Mouse (Mus musculus) layer of hippocampus, postnatal 10 days (tissue): ENCODE data around the gene Traf3. TPM values are rescaled to one million over a fixed set of nuclear protein-coding genes. Genes with fewer than 3 reads are reported as not detected.

ENCODE experiments used
- DNase-seq, 2 experiments: peaks; one replicate each; pipeline ENCODE4 v3.0.0; 2021; ENCODE audit warnings: low spot score in 2 of 2
- total RNA-seq, 2 experiments: library from RNA; stranded (reverse); gene quantifications; 2 replicates each; pipeline ENCODE4 v1.2.3; 2021

The Traf3 gene
- total RNA-seq, 2 experiments from 2014 or later = 94.1 to 99.9 TPM

- no peak for DNase-seq
These were observed 140.7 kb downstream of the Traf3 start for GRCm38 (mm10) chr12:111306821-111307220.

- no peak for DNase-seq
These were observed 143.1 kb downstream of the Traf3 start for GRCm38 (mm10) chr12:111309256-111309655.

GRCm38 (mm10) chr12:111309931-111310330, 143.8 kb downstream of the Traf3 start:
- DNase-seq = no peak

- no peak for DNase-seq
These were observed 145.6 kb downstream of the Traf3 start for GRCm38 (mm10) chr12:111311775-111312174.

GRCm38 (mm10) chr12:111314273-111314672, 148.1 kb downstream of the Traf3 start:
- no peak for DNase-seq

Other genes starting within 250 kb of the Traf3 start
- 1 to 10 TPM; 8.2 to 9.6 TPM for gene Ankrd9, start 187.3 kb upstream of the Traf3 start, total RNA-seq
- 10 to 100 TPM; 18.0 to 19.0 TPM for gene Rcor1, start 127.0 kb upstream of the Traf3 start, total RNA-seq
- not detected for gene 4930595D18Rik, start 18.1 kb downstream of the Traf3 start, total RNA-seq
- 10 to 100 TPM; 17.8 to 19.6 TPM for gene Amn, start 104.7 kb downstream of the Traf3 start, total RNA-seq
- gene Cdc42bpb, start 211.3 kb downstream of the Traf3 start, total RNA-seq = 100 to 1,000 TPM; 138 to 143 TPM
- 1 to 10 TPM in 1 of 2 experiments, under 1 TPM in 1; 0.96 to 1.3 TPM for gene Lbhd2, start 240.4 kb downstream of the Traf3 start, total RNA-seq